Mouse (Mus musculus): ENCODE measurements around the gene Olfr70. TPM values are rescaled to one million over a fixed set of nuclear protein-coding genes. Genes with fewer than 3 reads are reported as not detected.

The Olfr70 gene
- polyA plus RNA-seq, 1 experiment from 2014 or later, result not detected

DNA sequence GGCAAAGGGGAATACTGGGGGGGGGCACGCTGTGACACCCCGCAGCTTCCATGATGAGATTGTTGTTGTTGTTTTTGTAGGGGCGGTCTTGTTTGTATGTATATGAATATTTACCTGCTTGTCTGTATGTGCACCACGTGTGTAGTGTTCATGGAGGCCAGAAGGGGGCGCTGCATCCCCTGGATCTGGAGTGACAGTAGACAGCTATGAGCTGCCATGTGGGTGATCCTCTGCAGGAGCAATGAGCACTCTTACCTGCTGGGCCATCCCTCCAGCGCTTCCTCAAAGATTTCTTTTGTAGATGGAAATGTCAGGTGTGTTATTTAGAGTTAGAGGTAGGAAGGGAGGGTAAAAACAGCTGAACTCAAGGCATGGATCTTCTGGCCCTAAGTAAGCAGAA, 2.8 kb upstream of the Olfr70 start:
- H3K9ac ChIP-seq, result no peak overlapping the region
- H3K4me2 ChIP-seq (replicated peaks), result no peak overlapping the region
- H3K27ac ChIP-seq, result no peak overlapping the region
- no peaks in the 10 kb centered on the region for H3K4me1 ChIP-seq
- no peaks in the 10 kb centered on the region for H3K27me3 ChIP-seq
- ATAC-seq (ENCODE audit: low FRiP score), result no peak
- no peaks in the 10 kb centered on the region for H3K36me3 ChIP-seq
- WGBS, result 77% methylated on average over 6 of the region's 6 CpGs
- no peaks in the 10 kb centered on the region for H3K9me3 ChIP-seq (replicated peaks)
- H3K4me3 ChIP-seq, result no peak overlapping the region

DNA sequence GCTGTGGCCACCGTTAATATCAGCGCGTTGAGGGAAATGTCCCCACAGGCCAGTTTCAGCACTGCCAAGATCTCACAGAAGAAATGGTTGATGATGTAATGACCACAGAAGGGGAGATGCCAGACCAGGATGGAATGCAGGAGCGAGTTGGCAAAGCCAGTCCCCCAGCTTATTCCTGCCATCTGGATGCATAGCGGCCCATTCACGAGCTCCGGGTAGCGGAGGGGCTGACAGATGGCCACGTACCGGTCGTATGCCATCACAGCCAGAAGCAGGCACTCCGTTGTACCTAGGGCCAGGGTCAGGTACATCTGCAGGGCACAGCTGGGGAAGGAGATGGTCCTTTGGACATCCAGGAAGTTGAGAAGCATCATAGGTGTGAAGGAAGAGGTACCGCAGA, 4.0 kb downstream of the Olfr70 start:
- Histone ChIP-seq H3K36me3 (peaks cover 2% of the 10 kb centered on the region; the same call in 1 of the 2 replicates), H3K4me3 (no peak overlapping the region), H3K9ac (no peak overlapping the region), H3K9me3 (replicated peaks) (no peaks in the 10 kb centered on the region), H3K27ac (no peak overlapping the region), H3K4me2 (replicated peaks) (no peak overlapping the region), H3K27me3 (no peaks in the 10 kb centered on the region), H3K4me1 (no peaks in the 10 kb centered on the region)
- 88% methylated on average over 13 of the region's 13 CpGs for WGBS
- no peak for ATAC-seq (ENCODE audit: low FRiP score)

DNA sequence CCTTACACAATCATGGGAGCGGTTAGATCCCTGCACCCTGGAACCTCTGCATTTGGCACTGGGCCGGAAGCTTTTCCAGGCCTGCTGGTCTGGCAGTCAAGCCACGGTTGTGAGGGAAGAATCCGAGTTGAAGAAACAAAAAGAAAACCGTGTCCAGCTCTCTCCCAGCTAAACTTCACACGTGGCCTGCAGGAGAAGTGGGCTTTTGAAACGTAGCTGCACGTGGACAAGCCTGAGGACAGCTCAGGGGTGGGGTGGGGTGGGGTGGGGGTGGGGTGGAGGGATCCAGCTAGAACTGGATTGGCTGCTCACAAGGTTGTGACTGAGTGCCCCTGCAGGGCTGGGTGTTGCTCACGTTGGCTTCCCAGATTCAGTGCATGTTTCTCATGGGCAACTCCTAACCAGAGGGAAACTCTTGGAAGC, 5.3 kb downstream of the Olfr70 start:
- no peak overlapping the region for H3K9ac ChIP-seq
- 33% methylated on average over 9 of the region's 9 CpGs for WGBS
- no peak overlapping the region for H3K4me2 ChIP-seq (replicated peaks)
- no peaks in the 10 kb centered on the region for H3K4me1 ChIP-seq
- H3K4me3 ChIP-seq, result no peak overlapping the region
- H3K27ac ChIP-seq, result no peak overlapping the region
- H3K36me3 ChIP-seq, result peaks cover 7% of the 10 kb centered on the region
- H3K27me3 ChIP-seq, result no peaks in the 10 kb centered on the region
- ATAC-seq (ENCODE audit: low FRiP score), result no peak
- H3K9me3 ChIP-seq (replicated peaks), result no peaks in the 10 kb centered on the region

DNA sequence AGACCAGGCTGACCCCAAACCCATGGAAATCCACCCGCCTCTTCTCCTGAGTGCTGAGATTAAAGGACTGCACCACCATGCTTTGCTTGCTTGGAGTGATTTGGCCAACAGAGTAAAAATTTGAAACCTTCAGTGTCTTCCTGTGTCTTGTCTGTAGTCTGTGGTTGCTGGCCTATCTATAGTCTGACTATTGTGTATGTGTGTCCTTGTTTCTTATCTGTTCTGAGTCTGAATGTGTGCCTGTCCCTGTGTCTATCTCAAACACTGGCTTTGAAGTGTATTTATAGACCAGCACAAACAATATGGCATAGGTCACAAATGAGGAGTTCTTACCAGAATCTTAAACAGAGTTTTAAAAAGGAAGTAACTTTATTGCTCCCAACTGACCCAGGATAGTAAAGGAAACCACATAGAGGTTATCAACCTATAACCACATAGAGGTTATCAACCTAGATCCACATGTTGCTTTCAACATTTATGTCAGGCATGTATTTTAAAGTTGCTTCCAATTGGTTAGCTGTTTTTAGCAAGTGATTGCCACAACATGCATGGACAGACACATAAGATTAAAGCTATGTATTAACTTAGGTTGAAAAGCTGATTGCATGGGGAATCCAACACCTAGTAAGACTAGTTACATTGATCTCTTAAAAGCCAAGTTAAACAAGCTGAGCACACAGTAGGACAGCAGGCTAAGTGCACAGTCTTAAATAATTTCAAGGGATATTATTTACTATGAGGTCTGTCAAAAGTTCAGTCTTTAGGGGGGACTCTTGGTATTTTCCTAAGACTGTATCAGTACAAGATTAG, 6.0 kb downstream of the Olfr70 start:
- Histone ChIP-seq H3K36me3 (peaks cover 13% of the 10 kb centered on the region), H3K27me3 (no peaks in the 10 kb centered on the region), H3K4me1 (no peaks in the 10 kb centered on the region), H3K27ac (no peak overlapping the region), H3K4me3 (no peak overlapping the region), H3K9me3 (replicated peaks) (no peaks in the 10 kb centered on the region), H3K9ac (no peak overlapping the region), H3K4me2 (replicated peaks) (no peak overlapping the region)
- WGBS, result 97% methylated on average over 1 of the region's 1 CpGs
- ATAC-seq (ENCODE audit: low FRiP score), result no peak

DNA sequence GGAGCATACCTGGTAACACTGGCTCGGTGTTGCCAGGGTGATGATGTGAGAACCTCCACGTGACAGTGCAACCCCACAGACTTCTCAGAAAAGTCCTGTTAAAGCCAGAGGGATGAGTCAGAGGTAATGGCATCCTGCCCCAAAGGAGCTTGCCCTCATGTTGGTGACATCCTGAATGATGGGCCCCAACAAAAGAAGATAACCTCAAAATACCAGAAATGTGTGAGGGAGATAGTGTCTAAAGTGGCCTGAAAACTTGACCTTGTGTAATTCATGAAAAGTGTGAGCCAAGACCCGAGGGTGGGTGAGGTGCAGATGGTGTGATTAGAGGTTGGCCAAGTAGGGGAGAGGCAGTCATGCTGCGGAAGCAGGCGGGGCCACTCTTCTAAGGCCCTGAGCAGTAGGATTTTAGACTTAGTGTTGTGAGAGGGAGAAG, 6.8 kb downstream of the Olfr70 start:
- no peak overlapping the region for H3K9ac ChIP-seq
- no peak for ATAC-seq (ENCODE audit: low FRiP score)
- no peaks in the 10 kb centered on the region for H3K9me3 ChIP-seq (replicated peaks)
- no peak overlapping the region for H3K4me2 ChIP-seq (replicated peaks)
- 81% methylated on average over 5 of the region's 5 CpGs for WGBS
- no peak overlapping the region for H3K27ac ChIP-seq
- no peak overlapping the region for H3K4me3 ChIP-seq
- no peaks in the 10 kb centered on the region for H3K27me3 ChIP-seq
- H3K4me1 ChIP-seq, result no peaks in the 10 kb centered on the region
- peaks cover 20% of the 10 kb centered on the region for H3K36me3 ChIP-seq

DNA sequence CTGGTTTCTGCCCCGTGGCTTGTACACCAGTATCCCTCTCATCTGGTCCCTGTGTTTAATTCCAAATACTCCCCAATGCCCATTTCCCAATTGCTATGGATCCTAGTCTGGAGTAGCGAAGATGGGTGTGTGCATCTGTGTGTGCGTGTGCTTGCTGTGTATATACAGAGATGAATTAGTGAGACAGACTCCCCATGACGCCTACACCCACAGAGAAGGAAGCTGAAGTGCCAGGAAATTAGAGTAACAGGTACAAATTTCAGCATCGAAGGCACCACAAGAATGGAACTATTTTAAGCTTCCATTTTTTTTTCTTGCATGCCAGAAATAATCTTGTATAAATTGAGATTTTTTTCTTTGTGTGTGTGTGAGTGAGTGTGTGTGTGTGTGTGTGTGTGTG, 9.6 kb downstream of the Olfr70 start:
- ATAC-seq (ENCODE audit: low FRiP score), result no peak
- peaks cover 38% of the 10 kb centered on the region for H3K36me3 ChIP-seq

DNA sequence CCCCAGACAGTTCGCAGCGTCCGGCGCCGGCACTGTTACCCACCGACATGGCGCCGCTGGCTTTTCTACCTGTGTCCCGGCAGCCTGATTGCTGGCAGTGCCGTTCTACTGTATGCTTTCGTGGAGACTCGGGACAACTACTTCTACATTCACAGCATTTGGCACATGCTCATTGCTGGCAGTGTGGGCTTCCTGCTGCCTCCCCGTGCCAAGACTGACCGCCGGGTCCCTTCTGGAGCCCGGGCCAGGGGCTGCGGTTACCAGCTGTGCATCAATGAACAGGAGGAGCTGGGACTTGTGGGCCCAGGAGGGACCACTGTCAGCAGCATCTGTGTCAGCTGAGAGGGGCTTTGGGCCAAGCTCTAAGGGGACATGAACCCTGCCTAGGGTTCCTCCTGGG, 10.6 kb downstream of the Olfr70 start:
- Histone ChIP-seq H3K9ac (no peak overlapping the region), H3K4me2 (replicated peaks) (no peak overlapping the region), H3K4me3 (no peak overlapping the region), H3K4me1 (no peaks in the 10 kb centered on the region), H3K27ac (no peak overlapping the region), H3K9me3 (replicated peaks) (no peaks in the 10 kb centered on the region), H3K27me3 (no peaks in the 10 kb centered on the region), H3K36me3 (peaks cover 48% of the 10 kb centered on the region)
- no peak for ATAC-seq (ENCODE audit: low FRiP score)
- 95% methylated on average over 17 of the region's 17 CpGs for WGBS

More for the DNA sequence above, 9.6 kb downstream of the Olfr70 start:
- no peaks in the 10 kb centered on the region for H3K27me3 ChIP-seq
- no peak overlapping the region for H3K27ac ChIP-seq
- H3K4me2 ChIP-seq (replicated peaks), result no peak overlapping the region
- no peak overlapping the region for H3K4me3 ChIP-seq
- no peak overlapping the region for H3K9ac ChIP-seq
- H3K4me1 ChIP-seq, result no peaks in the 10 kb centered on the region
- H3K9me3 ChIP-seq (replicated peaks), result no peaks in the 10 kb centered on the region
- WGBS, result 84% methylated on average over 5 of the region's 5 CpGs

DNA sequence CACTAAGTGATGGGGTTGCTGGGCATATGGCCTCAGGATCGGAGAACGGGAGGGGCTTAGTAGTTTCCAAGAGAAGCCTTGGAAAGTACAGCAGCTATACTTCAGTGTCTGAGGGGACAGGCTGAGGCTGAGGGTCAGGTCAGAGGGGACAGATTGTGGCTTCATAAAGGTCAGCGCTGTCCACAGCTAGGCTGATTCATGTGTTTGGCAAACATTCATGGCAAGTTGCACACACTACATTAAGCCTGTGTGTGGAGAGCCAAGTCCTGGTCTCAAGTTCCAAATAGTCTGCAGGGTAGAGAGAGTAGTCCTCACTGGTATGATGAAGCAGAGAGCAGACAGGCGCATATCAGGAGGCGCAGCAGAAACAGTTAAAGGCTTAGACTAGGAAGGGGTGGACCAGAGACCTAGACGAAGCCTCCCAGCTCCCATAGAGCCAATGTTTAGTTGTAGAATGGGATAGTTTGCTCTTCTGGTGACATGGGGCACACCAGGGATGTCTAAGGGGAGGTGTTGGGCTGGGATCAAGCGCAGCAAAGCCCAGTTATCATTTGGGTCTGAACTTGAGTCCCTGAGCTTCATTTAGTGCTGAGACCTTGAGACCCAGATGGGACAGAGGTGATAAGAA, 21.1 kb downstream of the Olfr70 start:
- Histone ChIP-seq H3K27ac (no peak overlapping the region), H3K4me1 (no peaks in the 10 kb centered on the region), H3K9me3 (replicated peaks) (no peaks in the 10 kb centered on the region), H3K4me2 (replicated peaks) (no peak overlapping the region), H3K27me3 (no peaks in the 10 kb centered on the region), H3K4me3 (no peak overlapping the region), H3K9ac (no peak overlapping the region), H3K36me3 (peaks cover 90% of the 10 kb centered on the region)
- WGBS, result 88% methylated on average over 7 of the region's 7 CpGs
- ATAC-seq (ENCODE audit: low FRiP score), result no peak

DNA sequence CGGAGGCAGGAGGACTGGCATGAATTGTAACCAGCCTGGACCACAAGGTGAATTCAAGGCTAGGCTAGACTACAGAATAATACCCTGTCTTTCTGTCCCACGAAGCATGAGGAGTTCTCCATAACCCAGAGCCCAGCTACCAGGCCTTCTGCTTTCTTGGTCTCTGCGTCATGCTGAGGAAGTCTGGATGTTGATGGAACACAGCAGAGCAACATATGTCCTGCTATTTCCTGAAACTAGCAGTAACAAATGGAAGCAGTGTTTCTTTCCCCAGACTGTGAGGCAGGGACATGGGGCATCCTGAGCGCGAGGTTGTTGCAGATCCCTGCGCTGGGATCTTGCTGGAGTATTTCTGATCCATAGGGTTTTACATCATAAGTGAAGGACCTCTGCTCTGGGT, 22.1 kb downstream of the Olfr70 start:
- Histone ChIP-seq H3K27me3 (no peaks in the 10 kb centered on the region), H3K36me3 (peaks cover 86% of the 10 kb centered on the region), H3K27ac (no peak overlapping the region), H3K4me1 (no peaks in the 10 kb centered on the region), H3K4me3 (no peak overlapping the region), H3K9me3 (replicated peaks) (no peaks in the 10 kb centered on the region), H3K4me2 (replicated peaks) (no peak overlapping the region), H3K9ac (no peak overlapping the region)
- WGBS, result 89% methylated on average over 6 of the region's 6 CpGs
- ATAC-seq (ENCODE audit: low FRiP score), result no peak

DNA sequence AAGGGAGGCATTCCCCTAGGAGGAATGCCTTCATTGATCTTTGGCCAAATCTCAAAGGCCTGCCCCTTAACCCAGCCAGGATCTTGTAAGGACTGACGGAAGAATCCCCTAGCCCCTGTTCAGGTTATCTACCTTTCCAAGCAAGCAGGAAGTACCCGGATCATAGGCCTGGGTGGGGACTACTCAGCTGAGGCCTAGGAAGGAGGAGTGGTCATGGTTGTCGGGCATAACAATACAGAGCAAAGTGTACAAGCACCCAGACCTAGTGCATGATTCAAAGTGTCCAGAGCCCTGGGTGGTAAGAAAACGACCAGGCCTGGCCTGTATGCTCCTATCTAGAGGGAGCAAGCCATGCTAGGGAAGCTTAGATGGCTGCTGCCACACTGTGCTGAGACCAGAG, 25.0 kb downstream of the Olfr70 start:
- no peak for ATAC-seq (ENCODE audit: low FRiP score)
- Histone ChIP-seq H3K4me3 (no peak overlapping the region), H3K27me3 (no peaks in the 10 kb centered on the region), H3K9me3 (replicated peaks) (no peaks in the 10 kb centered on the region), H3K4me1 (peaks cover 26% of the 10 kb centered on the region), H3K27ac (no peak overlapping the region), H3K36me3 (peaks cover 64% of the 10 kb centered on the region), H3K4me2 (replicated peaks) (no peak overlapping the region), H3K9ac (no peak overlapping the region)
- 79% methylated on average over 4 of the region's 4 CpGs for WGBS

DNA sequence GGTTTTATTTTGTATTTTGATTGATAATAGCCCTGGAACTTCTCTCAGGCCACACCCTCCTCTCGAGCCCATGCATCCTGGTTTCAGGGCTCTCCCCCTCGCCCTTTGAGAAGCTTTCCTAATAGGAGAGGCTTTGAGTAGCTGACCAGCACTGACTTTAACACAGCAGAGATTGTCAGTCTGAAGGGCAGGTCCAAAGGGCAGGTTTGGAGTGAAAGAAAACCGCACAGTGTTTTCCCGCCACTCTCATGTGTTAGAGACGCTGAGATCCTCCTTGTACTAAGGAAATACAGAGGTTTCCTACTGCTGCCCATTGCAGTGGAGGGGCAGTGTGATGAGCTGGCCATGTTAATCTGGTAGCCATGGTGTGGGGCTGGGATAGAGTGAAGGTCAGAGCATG, 25.6 kb downstream of the Olfr70 start:
- Histone ChIP-seq H3K27ac (no peak overlapping the region), H3K9ac (no peak overlapping the region), H3K4me2 (replicated peaks) (no peak overlapping the region), H3K27me3 (no peaks in the 10 kb centered on the region), H3K4me3 (no peak overlapping the region), H3K9me3 (replicated peaks) (no peaks in the 10 kb centered on the region), H3K4me1 (peaks cover 32% of the 10 kb centered on the region), H3K36me3 (peaks cover 60% of the 10 kb centered on the region)
- WGBS, result 78% methylated on average over 5 of the region's 5 CpGs
- no peak for ATAC-seq (ENCODE audit: low FRiP score)

DNA sequence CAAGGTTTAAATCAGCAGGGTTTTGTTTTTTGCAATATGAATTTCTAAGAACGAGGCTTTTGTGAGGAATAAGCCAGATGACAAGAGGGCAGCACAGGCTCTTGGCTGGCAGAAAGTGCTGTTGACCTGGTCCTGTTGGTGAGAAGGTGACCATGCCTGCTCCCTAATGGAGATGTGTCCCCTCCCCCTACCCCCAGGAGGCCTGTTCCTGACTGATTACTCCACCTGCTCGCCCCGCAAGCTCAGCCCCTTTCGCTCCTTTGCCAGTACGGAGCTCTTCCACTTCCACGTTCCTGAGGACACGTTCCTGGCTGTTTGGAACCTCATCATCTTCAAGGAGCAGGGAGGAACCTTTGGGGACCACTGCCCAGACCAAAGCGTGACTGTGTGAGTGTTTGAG, 26.9 kb downstream of the Olfr70 start:
- Histone ChIP-seq H3K36me3 (peaks cover 47% of the 10 kb centered on the region), H3K4me3 (no peak overlapping the region), H3K4me1 (peaks cover 38% of the 10 kb centered on the region), H3K27ac (no peak overlapping the region), H3K27me3 (no peaks in the 10 kb centered on the region), H3K9ac (no peak overlapping the region), H3K4me2 (replicated peaks) (no peak overlapping the region), H3K9me3 (replicated peaks) (no peaks in the 10 kb centered on the region)
- no peak for ATAC-seq (ENCODE audit: low FRiP score)
- 73% methylated on average over 8 of the region's 8 CpGs for WGBS

DNA sequence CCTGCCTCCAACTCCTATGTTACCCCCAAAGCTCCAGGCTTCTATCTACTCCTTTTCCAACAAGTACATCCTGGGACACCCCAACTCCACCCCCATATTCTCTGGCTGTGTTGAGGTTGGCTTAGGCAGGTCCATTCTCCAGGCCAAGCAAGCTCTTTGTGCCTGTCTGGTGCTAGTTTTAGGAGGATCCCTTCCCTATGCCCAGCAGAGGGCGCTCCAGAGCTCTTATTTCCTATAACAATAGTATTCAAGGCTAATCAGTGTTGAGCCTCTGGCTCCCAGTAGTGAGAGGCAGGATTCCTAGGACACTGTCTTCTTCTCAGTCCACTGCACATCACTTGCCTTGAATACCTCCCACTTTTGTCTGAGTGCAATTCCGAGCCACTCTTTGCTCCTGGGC, 28.5 kb downstream of the Olfr70 start:
- H3K27me3 ChIP-seq, result no peaks in the 10 kb centered on the region
- no peak overlapping the region for H3K27ac ChIP-seq
- ATAC-seq (ENCODE audit: low FRiP score), result peak; percentile 12; the same call in 1 of the 2 replicates
- peaks cover 42% of the 10 kb centered on the region for H3K4me1 ChIP-seq
- WGBS, result 2% methylated on average over 2 of the region's 2 CpGs
- no peaks in the 10 kb centered on the region for H3K9me3 ChIP-seq (replicated peaks)
- no peak overlapping the region for H3K9ac ChIP-seq
- peak overlapping the region; percentile 4; the same call in 1 of the 2 replicates for H3K4me3 ChIP-seq
- peaks cover 30% of the 10 kb centered on the region for H3K36me3 ChIP-seq
- H3K4me2 ChIP-seq (replicated peaks), result peak overlapping the region; percentile 86

Measured in hindbrain, embryonic 12.5 days (tissue).